Mouse (Mus musculus): ENCODE data around the gene Wdr73. TPM values are rescaled to one million over a fixed set of nuclear protein-coding genes. Genes with fewer than 3 reads are reported as not detected.

Gene Wdr73
- total and polyA plus RNA-seq, 3 experiments: 57.8 to 67.0 TPM; not detected in 1

- H3K4me1 ChIP-seq (ENCODE audit: control insufficient read depth in 1 of 2, insufficient read depth in 2 of 2, low read length in 2 of 2): peaks cover 0 to 4% of the 10 kb centered on the region in 2 experiments; a peak in 1 of 4 replicates
- no peaks in the 10 kb centered on the region for H3K27me3 ChIP-seq (ENCODE audit: control insufficient read depth in 1 of 2, insufficient read depth in 2 of 2, low read length in 2 of 2)
- no peak for DNase-seq (ENCODE audit: low read depth, low spot score)
- no peak overlapping the region for H3K9ac ChIP-seq (ENCODE audit: control insufficient read depth, low read depth, low read length, poor library complexity, severe bottlenecking)
- TF ChIP-seq MAFK (IDR thresholded peaks at IDR 0.05; ENCODE audit: borderline replicate concordance, low read depth, low read length) (no peak), RAD21 (IDR thresholded peaks at IDR 0.05; ENCODE audit: low read depth, low read length) (no peak), NRF1 (IDR thresholded peaks at IDR 0.05; ENCODE audit: insufficient read depth, low read depth, low read length, poor library complexity, severe bottlenecking) (no peak), MAZ (IDR thresholded peaks at IDR 0.05; ENCODE audit: low read depth, low read length) (no peak), TAL1 (IDR thresholded peaks at IDR 0.05; ENCODE audit: low read length) (no peak), TCF12 (IDR thresholded peaks at IDR 0.05; ENCODE audit: low read depth, low read length) (no peak)
- peaks cover 3% of the 10 kb centered on the region; the same call in 1 of the 2 replicates for H3K79me2 ChIP-seq (ENCODE audit: control insufficient read depth, insufficient read depth, low read length, poor library complexity)
- peaks cover 7 to 23% of the 10 kb centered on the region in 2 experiments for H3K36me3 ChIP-seq (ENCODE audit: control insufficient read depth in 1 of 2, insufficient read depth in 2 of 2, low read length in 2 of 2)
- no peak overlapping the region for H3K4me3 ChIP-seq (ENCODE audit: control insufficient read depth in 1 of 2, insufficient read depth in 1 of 2, low read depth in 2 of 2, low read length in 2 of 2)
- no peaks in the 10 kb centered on the region for H3K9me3 ChIP-seq (replicated peaks; ENCODE audit: insufficient read depth, low read length)
- H3K27ac ChIP-seq (ENCODE audit: control insufficient read depth, low read depth, low read length): no peak overlapping the region
Observed at GRCm38 (mm10) chr7:80931618-80932207, 30.6 kb upstream of the Wdr73 start.

GRCm38 (mm10) chr7:80923165-80923564 lies 22.1 kb upstream of the Wdr73 start:
- Histone ChIP-seq H3K9ac (ENCODE audit: control insufficient read depth, low read depth, low read length, poor library complexity, severe bottlenecking) (no peak overlapping the region), H3K9me3 (replicated peaks; ENCODE audit: insufficient read depth, low read length) (no peaks in the 10 kb centered on the region), H3K79me2 (ENCODE audit: control insufficient read depth, insufficient read depth, low read length, poor library complexity) (peaks cover 3% of the 10 kb centered on the region; the same call in 1 of the 2 replicates), H3K4me1 (ENCODE audit: control insufficient read depth in 1 of 2, insufficient read depth in 2 of 2, low read length in 2 of 2) (peaks cover 8 to 15% of the 10 kb centered on the region in 2 experiments), H3K4me3 (ENCODE audit: control insufficient read depth in 1 of 2, insufficient read depth in 1 of 2, low read depth in 2 of 2, low read length in 2 of 2) (no peak overlapping the region), H3K27me3 (ENCODE audit: control insufficient read depth in 1 of 2, insufficient read depth in 2 of 2, low read length in 2 of 2) (no peaks in the 10 kb centered on the region), H3K27ac (ENCODE audit: control insufficient read depth, low read depth, low read length) (no peak overlapping the region), H3K36me3 (ENCODE audit: control insufficient read depth in 1 of 2, insufficient read depth in 2 of 2, low read length in 2 of 2) (peaks cover 15 to 23% of the 10 kb centered on the region in 2 experiments)
- no peak for DNase-seq (ENCODE audit: low read depth, low spot score)
- TF ChIP-seq MXI1 (IDR thresholded peaks at IDR 0.05; ENCODE audit: low read depth, low read length): no peak
- no peak for TF ChIP-seq UBTF (IDR thresholded peaks at IDR 0.05; ENCODE audit: borderline replicate concordance, insufficient read depth, low read depth, low read length)
- no peak for TF ChIP-seq JUND (IDR thresholded peaks at IDR 0.05; ENCODE audit: low read depth, low read length)
- TF ChIP-seq CHD2 (IDR thresholded peaks at IDR 0.05; ENCODE audit: low read length): no peak
- no peak for TF ChIP-seq ELF1 (IDR thresholded peaks at IDR 0.05; ENCODE audit: low read depth, low read length)
- no peak for TF ChIP-seq TAL1 (IDR thresholded peaks at IDR 0.05; ENCODE audit: low read length)
- no peak for TF ChIP-seq USF1 (IDR thresholded peaks at IDR 0.05; ENCODE audit: low read depth, low read length)
- no peak for TF ChIP-seq BHLHE40 (IDR thresholded peaks at IDR 0.05; ENCODE audit: borderline replicate concordance, low read depth, low read length)
- no peak for TF ChIP-seq SIN3A (IDR thresholded peaks at IDR 0.05; ENCODE audit: low read length)
- no peak for TF ChIP-seq GATA1 (IDR thresholded peaks at IDR 0.05; ENCODE audit: low read depth, low read length)
- no peak for TF ChIP-seq KAT2A (conservative IDR thresholded peaks at IDR 0.05; ENCODE audit: low read depth, low read length)
- no peak for TF ChIP-seq ZNF384 (IDR thresholded peaks at IDR 0.05; ENCODE audit: low read depth, low read length)
- no peak for TF ChIP-seq ZKSCAN1 (IDR thresholded peaks at IDR 0.05; ENCODE audit: low read depth, low read length)
- TF ChIP-seq CTCF (IDR thresholded peaks at IDR 0.05 in 2 of 3, conservative IDR thresholded peaks at IDR 0.05 in 1 of 3; ENCODE audit: control insufficient read depth in 1 of 3, insufficient read depth in 1 of 3, low read depth in 2 of 3, low read length in 3 of 3, poor library complexity in 1 of 3, severe bottlenecking in 1 of 3): no peak
- no peak for TF ChIP-seq RAD21 (IDR thresholded peaks at IDR 0.05; ENCODE audit: low read depth, low read length)
- TF ChIP-seq ZC3H11A (IDR thresholded peaks at IDR 0.05; ENCODE audit: low read depth, low read length): no peak
- no peak for TF ChIP-seq POLR2AphosphoS5 (IDR thresholded peaks at IDR 0.05; ENCODE audit: borderline replicate concordance, low read depth, low read length)
- TF ChIP-seq HCFC1 (IDR thresholded peaks at IDR 0.05; ENCODE audit: low read depth, low read length): no peak
- no peak for TF ChIP-seq SMC3 (IDR thresholded peaks at IDR 0.05; ENCODE audit: low read depth, low read length)
- no peak for TF ChIP-seq MAZ (IDR thresholded peaks at IDR 0.05; ENCODE audit: low read depth, low read length)
